Mouse (Mus musculus) lung, embryonic 15.5 days (tissue): ENCODE data around the gene Spata31d1b. TPM values are rescaled to one million over a fixed set of nuclear protein-coding genes. Genes with fewer than 3 reads are reported as not detected.
"Not testable (repeated sequence)": the region's sequence is repeated elsewhere in the genome, so short reads cannot be mapped to it uniquely, and the experiment has no call there.

Source experiments
- ATAC-seq: fragments of 200-750 bp; cut with Nextera tagmentation; 2 replicates; pipeline ENCODE4 v1.8.0; 2017; ENCODE audit warnings: moderate number of reproducible peaks, borderline replicate concordance; ENCODE audit not compliant: low FRiP score, low TSS enrichment; ENCODE audit errors: extremely low read depth
- H3K27ac ChIP-seq: fragments of 300-500 bp; sonication (generic); 2 replicates; pipeline ENCODE4 v1.5.1; 2015; ENCODE audit warnings: moderate library complexity, mild to moderate bottlenecking, inconsistent platforms
- H3K27me3 ChIP-seq: fragments of 300-500 bp; sonication (generic); 2 replicates; pipeline ENCODE4 v1.6.1; 2015; ENCODE audit warnings: inconsistent platforms
- H3K36me3 ChIP-seq: fragments of 300-500 bp; sonication (generic); 2 replicates; pipeline ENCODE4 v1.6.1; 2015; ENCODE audit warnings: inconsistent platforms
- H3K4me1 ChIP-seq: fragments of 300-500 bp; sonication (generic); 2 replicates; pipeline ENCODE4 v1.6.1; 2015; ENCODE audit warnings: inconsistent platforms
- H3K4me2 ChIP-seq: fragments of 300-500 bp; sonication (generic); 2 replicates; pipeline ENCODE4 v1.6.1; 2015; ENCODE audit warnings: inconsistent platforms, mild to moderate bottlenecking, moderate library complexity
- H3K4me3 ChIP-seq: fragments of 300-500 bp; sonication (generic); 2 replicates; pipeline ENCODE4 v1.5.1; 2015; ENCODE audit warnings: mild to moderate bottlenecking, inconsistent platforms
- H3K9ac ChIP-seq: fragments of 300-500 bp; sonication (generic); 2 replicates; pipeline ENCODE4 v1.6.1; 2015; ENCODE audit warnings: inconsistent platforms
- H3K9me3 ChIP-seq: fragments of 300-500 bp; sonication (generic); 2 replicates; pipeline ENCODE4 v1.6.1; 2016; ENCODE audit warnings: inconsistent platforms
- WGBS: fragments of 180-500 bp; shearing (Covaris S2); methylation state at CpG from one replicate; pipeline ENCODE4 v1.1.7; 2015; 5-methylcytosine and 5-hydroxymethylcytosine counted together
- polyA plus RNA-seq: library from polyadenylated mRNA; unstranded; fragments of >200 nt; fragmentation: Nextera tagmentation; extraction: Ambion mirVana; gene quantifications from 2 replicates; pipeline ENCODE4 v1.2.1, GENCODE M21; 2015

Gene Spata31d1b
- polyA plus RNA-seq: not detected in 2 replicates

DNA sequence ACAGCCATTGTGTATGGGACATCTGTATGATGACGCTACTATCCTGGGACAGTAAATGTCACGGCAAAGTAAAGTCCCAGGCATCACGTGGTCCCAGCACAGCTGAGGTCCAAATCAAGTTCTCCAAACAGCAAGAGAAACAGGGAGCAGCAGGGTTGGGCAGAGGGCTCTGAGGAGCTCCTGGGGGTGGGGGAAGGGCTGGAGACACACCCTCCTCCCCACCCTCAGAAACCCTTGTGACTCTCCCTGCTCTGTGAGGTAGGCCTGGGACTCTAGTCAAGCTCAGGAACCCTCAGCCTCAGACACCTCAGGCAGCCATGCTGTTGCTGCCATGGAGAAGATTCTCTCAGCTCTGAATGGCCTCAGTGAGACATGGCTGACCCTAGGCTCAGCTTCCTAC lies at the start of gene Spata31d1b:
Spata31d1b (plus strand) TSS at position 301 of the 400 bp plus-strand sequence.
- ATAC-seq, H3K4me2 ChIP-seq, H3K4me3 ChIP-seq, H3K9ac ChIP-seq, H3K36me3 ChIP-seq, H3K4me1 ChIP-seq, H3K27ac ChIP-seq, H3K9me3 ChIP-seq, H3K27me3 ChIP-seq: not testable (repeated sequence)
- WGBS: 64% methylated on average over 3 of the region's 3 CpGs

DNA sequence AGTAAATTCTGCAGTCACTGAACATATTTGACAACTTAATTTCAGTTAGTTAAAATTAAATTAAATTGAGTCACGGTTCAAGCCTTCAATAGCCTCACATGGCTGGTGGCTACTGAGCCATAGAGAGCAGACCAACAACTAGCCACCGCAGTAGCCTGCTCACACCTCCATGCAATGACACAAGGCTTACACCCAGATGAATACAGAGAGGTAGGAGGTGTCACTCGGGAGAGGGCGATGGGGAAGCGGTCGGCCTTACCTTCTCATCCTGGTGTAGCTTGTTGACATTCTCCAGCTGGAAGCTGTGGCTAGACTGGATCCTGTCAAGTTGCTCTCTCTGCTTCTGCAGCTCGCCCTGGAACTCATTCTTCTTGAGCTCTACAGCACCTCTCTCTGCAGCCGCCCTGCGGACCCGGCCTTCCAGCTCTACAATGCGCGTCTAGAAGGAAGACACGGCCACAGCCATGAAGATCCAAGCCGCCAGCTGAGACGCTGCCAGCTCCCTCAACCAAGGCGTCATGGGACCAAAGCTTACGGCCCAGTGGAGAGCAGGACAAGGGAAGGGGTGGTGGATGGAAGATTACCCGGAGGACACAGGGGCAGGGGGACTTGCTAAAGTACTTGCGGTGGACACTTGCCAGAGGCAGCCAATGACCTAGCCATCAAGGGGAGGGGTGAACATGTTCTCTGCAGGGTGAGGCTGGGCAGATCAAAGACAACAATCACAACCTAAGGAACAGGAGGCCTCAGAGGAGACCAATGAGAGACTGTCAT lies 48.0 kb upstream of the Spata31d1b start:
- H3K27ac ChIP-seq: no peak overlapping the region
- H3K36me3 ChIP-seq: peaks cover 5% of the 10 kb centered on the region
- WGBS: 89% methylated on average over 19 of the region's 19 CpGs
- H3K4me1 ChIP-seq: peaks cover 10% of the 10 kb centered on the region; the same call in 1 of the 2 replicates
- no peak overlapping the region for H3K9ac ChIP-seq
- no peaks in the 10 kb centered on the region for H3K9me3 ChIP-seq
- H3K4me3 ChIP-seq: no peak overlapping the region
- H3K27me3 ChIP-seq: no peaks in the 10 kb centered on the region
- no peak for ATAC-seq
- H3K4me2 ChIP-seq: no peak overlapping the region

GRCm38 (mm10) chr13:59667763-59668162 lies 44.3 kb upstream of the Spata31d1b start:
- H3K4me3 ChIP-seq: no peak overlapping the region
- peaks cover 11% of the 10 kb centered on the region; the same call in 1 of the 2 replicates for H3K4me1 ChIP-seq
- H3K4me2 ChIP-seq: no peak overlapping the region
- no peaks in the 10 kb centered on the region for H3K9me3 ChIP-seq
- 85% methylated on average over 5 of the region's 5 CpGs for WGBS
- H3K27me3 ChIP-seq: no peaks in the 10 kb centered on the region
- H3K36me3 ChIP-seq: peaks cover 2% of the 10 kb centered on the region; the same call in 1 of the 2 replicates
- H3K27ac ChIP-seq: no peak overlapping the region
- H3K9ac ChIP-seq: no peak overlapping the region
- no peak for ATAC-seq

DNA sequence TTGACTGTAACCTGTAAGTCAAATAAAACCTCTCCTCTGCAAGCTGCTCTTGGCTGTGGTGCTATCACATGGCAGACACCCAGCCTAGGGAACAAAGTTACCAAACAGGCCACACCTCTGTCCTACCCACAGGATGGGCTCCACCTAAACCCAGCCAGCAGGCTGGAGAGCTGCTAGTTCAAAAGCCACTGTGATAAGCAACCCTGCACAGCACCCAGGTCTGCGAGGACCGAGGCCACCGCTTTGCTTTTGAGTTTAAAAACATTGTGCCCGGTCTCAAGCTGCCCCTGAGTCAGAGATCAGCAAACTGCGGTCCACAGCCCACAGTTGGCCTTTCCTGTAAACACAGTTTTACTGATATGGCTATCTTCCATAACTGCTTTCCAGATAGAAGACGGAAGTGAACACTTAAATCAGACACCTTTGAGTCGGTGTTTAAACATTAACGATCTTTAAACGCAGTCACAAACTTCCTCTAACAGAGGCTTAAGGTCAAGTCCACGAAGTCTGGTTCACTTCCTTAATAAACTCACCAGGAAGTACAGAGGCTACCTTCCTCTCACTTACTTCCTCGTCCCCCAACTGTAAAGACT lies 43.5 kb upstream of the Spata31d1b start:
- no peak overlapping the region for H3K4me3 ChIP-seq
- H3K27me3 ChIP-seq: no peaks in the 10 kb centered on the region
- 19% methylated on average over 11 of the region's 11 CpGs for WGBS
- ATAC-seq: peak; percentile 67; the same call in 1 of the 2 replicates
- peaks cover under 1% of the 10 kb centered on the region; the same call in 1 of the 2 replicates for H3K36me3 ChIP-seq
- H3K9me3 ChIP-seq: no peaks in the 10 kb centered on the region
- no peak overlapping the region for H3K9ac ChIP-seq
- H3K27ac ChIP-seq: peak overlapping the region; percentile 51
- H3K4me2 ChIP-seq: peak overlapping the region; percentile 2; the same call in 1 of the 2 replicates
- peaks cover 11% of the 10 kb centered on the region; the same call in 1 of the 2 replicates for H3K4me1 ChIP-seq

DNA sequence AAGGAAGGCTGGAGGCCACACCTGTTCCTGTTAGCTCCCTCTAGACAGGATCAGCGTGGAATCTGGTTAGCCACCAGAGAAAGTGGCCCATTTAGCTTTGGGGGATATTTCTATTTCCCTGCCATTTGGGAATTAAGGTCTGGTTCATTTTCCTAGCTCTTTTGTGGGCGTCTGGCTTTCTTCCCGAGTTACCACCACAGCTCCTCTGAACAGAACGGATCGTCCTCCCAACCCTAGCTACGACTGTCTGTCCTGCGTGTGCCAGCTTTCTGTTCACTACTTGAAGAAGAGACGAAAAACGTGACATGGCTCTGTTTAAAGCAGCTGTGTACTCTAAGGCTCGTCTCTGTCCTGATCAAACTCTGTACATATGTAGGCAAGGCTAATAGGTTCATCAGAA lies 42.1 kb upstream of the Spata31d1b start:
- Histone ChIP-seq H3K9ac (no peak overlapping the region), H3K4me3 (no peak overlapping the region), H3K27me3 (no peaks in the 10 kb centered on the region), H3K27ac (no peak overlapping the region), H3K4me1 (peaks cover 19% of the 10 kb centered on the region), H3K4me2 (no peak overlapping the region), H3K36me3 (no peaks in the 10 kb centered on the region), H3K9me3 (no peaks in the 10 kb centered on the region)
- no peak for ATAC-seq
- 82% methylated on average over 10 of the region's 10 CpGs for WGBS

DNA sequence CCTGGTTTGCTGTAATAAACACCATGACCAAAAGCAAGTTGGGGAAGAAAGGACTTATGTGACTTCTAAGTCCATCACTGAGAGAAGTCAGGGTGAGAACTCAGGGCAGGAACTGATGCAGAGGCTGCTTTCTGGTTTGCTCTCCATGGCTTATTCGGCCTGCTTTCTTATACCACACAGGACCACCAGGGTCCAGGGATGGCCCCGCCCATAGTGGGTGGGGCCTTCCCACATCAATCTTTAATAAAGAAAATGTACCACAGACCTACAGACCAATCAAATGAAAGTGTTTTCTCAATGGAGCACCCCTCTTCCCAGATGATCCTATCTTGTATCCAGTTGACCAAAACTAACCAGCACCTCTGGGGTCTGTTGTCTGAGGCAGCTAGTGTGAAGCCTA lies 40.6 kb upstream of the Spata31d1b start:
- Histone ChIP-seq H3K9me3 (no peaks in the 10 kb centered on the region), H3K4me3 (no peak overlapping the region), H3K27me3 (no peaks in the 10 kb centered on the region), H3K9ac (no peak overlapping the region), H3K4me1 (peaks cover 19% of the 10 kb centered on the region), H3K27ac (no peak overlapping the region), H3K36me3 (no peaks in the 10 kb centered on the region), H3K4me2 (no peak overlapping the region)
- WGBS: 59% methylated on average over 2 of the region's 2 CpGs
- ATAC-seq: no peak

DNA sequence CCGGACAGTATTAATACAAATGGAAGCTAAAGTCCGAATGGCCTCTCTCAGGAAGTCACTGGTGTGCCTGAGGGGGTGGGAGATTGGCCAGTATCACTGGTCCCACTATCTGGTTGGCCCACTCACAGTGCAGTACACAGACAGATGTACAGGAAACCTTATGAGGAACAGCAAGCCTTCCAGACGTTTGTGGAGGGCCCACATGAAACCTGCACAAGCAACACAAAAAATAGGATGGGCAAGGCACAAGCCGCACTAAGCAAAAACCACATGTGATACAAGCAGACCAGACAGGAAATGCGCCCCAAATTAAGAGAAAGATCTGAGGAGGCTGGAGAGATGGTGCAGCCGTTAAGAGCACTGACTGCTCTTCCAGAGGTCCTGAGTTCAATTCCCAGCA lies 39.8 kb upstream of the Spata31d1b start:
- no peak overlapping the region for H3K9ac ChIP-seq
- H3K36me3 ChIP-seq: no peaks in the 10 kb centered on the region
- no peaks in the 10 kb centered on the region for H3K27me3 ChIP-seq
- ATAC-seq: no peak
- H3K4me1 ChIP-seq: peaks cover 19% of the 10 kb centered on the region
- H3K9me3 ChIP-seq: no peaks in the 10 kb centered on the region
- no peak overlapping the region for H3K4me3 ChIP-seq
- 66% methylated on average over 6 of the region's 6 CpGs for WGBS
- H3K4me2 ChIP-seq: no peak overlapping the region
- H3K27ac ChIP-seq: no peak overlapping the region

GRCm38 (mm10) chr13:59673597-59673996 lies 38.5 kb upstream of the Spata31d1b start:
- H3K9ac ChIP-seq: no peak overlapping the region
- ATAC-seq: no peak

DNA sequence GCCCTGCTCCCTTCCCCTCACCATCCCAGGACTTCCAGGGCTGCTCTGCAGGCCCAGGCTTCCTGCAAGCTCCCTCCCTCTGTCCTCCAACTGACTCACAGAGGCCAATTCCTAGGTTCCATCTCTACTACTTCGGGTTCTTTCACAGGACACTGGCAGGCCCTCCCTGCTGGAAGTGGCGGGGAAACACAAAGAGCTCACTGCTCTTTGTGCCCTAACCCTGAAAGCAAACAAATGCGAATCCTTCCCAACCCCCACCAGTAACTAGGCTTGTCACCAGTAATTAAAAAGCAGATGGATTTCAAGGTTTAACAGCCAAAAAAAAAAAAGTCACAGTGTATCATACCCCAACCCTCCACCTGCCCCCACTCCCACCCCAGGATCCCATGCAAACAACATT lies 37.9 kb upstream of the Spata31d1b start:
- H3K27ac ChIP-seq: no peak overlapping the region

More at GRCm38 (mm10) chr13:59673597-59673996, 38.5 kb upstream of the Spata31d1b start:
- no peak overlapping the region for H3K27ac ChIP-seq
- H3K4me2 ChIP-seq: no peak overlapping the region
- WGBS: 63% methylated on average over 7 of the region's 7 CpGs
- H3K9me3 ChIP-seq: no peaks in the 10 kb centered on the region
- peaks cover 14% of the 10 kb centered on the region for H3K4me1 ChIP-seq
- H3K36me3 ChIP-seq: no peaks in the 10 kb centered on the region
- H3K27me3 ChIP-seq: no peaks in the 10 kb centered on the region
- H3K4me3 ChIP-seq: no peak overlapping the region

GRCm38 (mm10) chr13:59674761-59675150 lies 37.3 kb upstream of the Spata31d1b start:
- no peak for ATAC-seq
- WGBS: 4% methylated on average over 13 of the region's 13 CpGs

More for the DNA sequence above, 37.9 kb upstream of the Spata31d1b start:
- Histone ChIP-seq H3K27me3 (no peaks in the 10 kb centered on the region), H3K36me3 (no peaks in the 10 kb centered on the region), H3K4me3 (0 out of 2 replicates have a peak overlapping the region, but pooled peaks have one; percentile 83), H3K9me3 (no peaks in the 10 kb centered on the region), H3K4me2 (peak overlapping the region; percentile 80), H3K9ac (no peak overlapping the region), H3K4me1 (peaks cover 8% of the 10 kb centered on the region)
- WGBS: 26% methylated on average over 3 of the region's 3 CpGs
- ATAC-seq: no peak

DNA sequence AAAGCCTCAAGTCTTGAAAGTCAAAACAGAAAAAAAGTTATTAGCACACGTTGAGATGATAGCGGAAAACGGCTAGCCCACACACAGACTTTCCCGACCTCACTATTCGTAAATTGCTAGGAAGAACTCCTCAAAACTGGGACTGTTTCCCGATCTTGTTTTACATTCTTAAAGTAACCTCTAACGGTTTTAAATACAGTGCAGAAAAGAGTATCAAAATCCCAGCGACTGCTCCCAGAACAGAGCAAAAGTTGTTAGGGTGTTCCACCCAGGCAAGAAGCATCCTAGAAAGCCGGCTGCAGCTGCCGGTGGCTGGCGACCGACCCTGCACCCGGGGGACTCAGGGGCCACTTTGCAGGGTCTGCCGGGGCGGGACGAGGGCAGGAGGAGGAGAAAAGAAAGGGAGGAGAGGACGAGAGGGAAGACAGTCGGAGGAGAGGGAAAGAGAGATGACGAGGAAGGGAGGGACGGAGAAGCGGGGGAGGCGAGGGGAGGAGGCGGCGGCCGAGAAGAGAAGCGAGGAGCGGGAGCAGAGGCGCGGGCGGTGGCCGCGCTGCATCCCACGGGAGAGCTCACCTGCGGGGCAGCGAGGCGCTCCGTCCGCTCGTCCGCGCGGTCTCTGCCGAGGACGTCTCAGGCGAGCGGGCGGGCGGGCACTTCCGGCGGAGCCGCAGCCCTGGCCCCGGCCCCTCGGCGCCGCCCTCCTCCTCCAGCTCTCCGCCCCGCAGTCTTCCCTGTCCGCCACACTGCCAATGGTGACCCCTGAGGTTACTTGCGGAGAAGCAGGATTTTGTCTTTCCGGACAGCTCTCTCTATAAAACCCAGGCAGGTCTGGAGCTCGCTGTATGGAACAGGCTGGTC lies 36.7 kb upstream of the Spata31d1b start, which contains the start of gene Golm1:
Golm1 (minus strand) TSS at position 661 of the 861 bp plus-strand sequence.
- ATAC-seq: peak; percentile 90
- H3K27ac ChIP-seq: peak within 1 kb of the TSS; percentile 70
- no peaks in the 10 kb centered on the region for H3K27me3 ChIP-seq
- WGBS: under 1% methylated on average over 59 of the region's 61 CpGs
- H3K4me1 ChIP-seq: peaks cover 8% of the 10 kb centered on the region
- peak within 1 kb of the TSS; percentile 83 for H3K4me3 ChIP-seq
- no peaks in the 10 kb centered on the region for H3K36me3 ChIP-seq
- H3K9ac ChIP-seq: peak within 1 kb of the TSS; percentile 72
- no peaks in the 10 kb centered on the region for H3K9me3 ChIP-seq
- H3K4me2 ChIP-seq: peak within 1 kb of the TSS; percentile 80

More at GRCm38 (mm10) chr13:59674761-59675150, 37.3 kb upstream of the Spata31d1b start:
- H3K27me3 ChIP-seq: no peaks in the 10 kb centered on the region
- H3K9me3 ChIP-seq: no peaks in the 10 kb centered on the region
- H3K27ac ChIP-seq: no peak overlapping the region
- peaks cover 8% of the 10 kb centered on the region for H3K4me1 ChIP-seq
- H3K9ac ChIP-seq: peak overlapping the region; percentile 72
- H3K36me3 ChIP-seq: no peaks in the 10 kb centered on the region
- H3K4me2 ChIP-seq: peak overlapping the region; percentile 80
- H3K4me3 ChIP-seq: peak overlapping the region; percentile 83
